ENCODE assay signal across 9 mouse cellular contexts in the genomic region with DNA sequence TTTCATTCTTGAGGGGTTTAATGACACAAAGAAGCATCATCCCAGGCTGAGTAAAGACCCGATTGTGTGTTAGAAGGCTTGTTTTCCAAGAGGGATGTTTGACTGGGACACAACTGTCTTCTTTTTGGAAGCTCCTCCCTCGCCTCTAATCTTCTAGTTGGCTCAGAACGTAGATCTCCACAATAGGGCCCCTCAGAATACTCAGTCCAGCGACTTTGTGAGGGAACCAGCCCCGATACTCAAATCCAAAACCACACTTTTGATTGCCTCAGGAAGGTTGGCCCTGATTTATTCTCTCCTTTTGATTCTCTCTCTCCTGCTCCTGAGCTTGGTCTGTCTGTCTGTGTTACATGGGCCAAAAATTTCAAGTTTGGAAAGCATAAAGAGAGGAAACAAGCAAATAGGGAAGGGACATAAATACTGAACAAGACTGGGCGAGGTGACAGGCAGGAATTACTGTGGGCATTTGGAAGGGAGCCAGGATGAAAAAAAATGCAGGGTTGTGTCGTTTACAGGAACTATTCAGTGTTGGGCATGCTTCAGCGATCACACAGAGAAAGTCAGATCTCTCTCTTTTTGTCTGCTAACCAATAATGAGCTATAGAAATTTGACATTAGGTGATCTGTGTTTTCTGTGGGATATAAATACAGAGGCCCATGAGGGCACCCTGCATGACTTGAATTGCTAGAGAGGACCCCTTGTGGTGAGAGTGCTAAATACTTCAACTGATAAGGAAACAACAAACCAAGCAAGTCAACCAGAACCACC. TPM values are rescaled to one million over a fixed set of nuclear protein-coding genes. Genes with fewer than 3 reads are reported as not detected.
DNase-seq lines count a peak whose midpoint lies in the region; ATAC-seq and TF ChIP-seq lines count a peak whose summit lies in the region.
"Had no signal": no experiment of that assay in that cellular context is flagged by ENCODE, and none has a peak within 500 bp of the region (broad histone marks: within the 10 kb centered on the region; RNA-seq: fewer than 3 reads in every experiment).

No protein-coding gene starts in this region.

- H3K9ac ChIP-seq in stomach, postnatal 0 days (ENCODE audit: low read length) = no peak overlapping the region

- H3K9me3 ChIP-seq in stomach, postnatal 0 days (ENCODE audit: control insufficient read depth, low read length) = no peaks in the 10 kb centered on the region
- H3K9me3 ChIP-seq: G1E had no signal

- no peak overlapping the region for H3K27ac ChIP-seq in stomach, postnatal 0 days (replicated peaks)

- no peaks in the 10 kb centered on the region for H3K27me3 ChIP-seq in stomach, postnatal 0 days (ENCODE audit: control insufficient read depth, insufficient read depth, low read length)

- no peaks in the 10 kb centered on the region for H3K4me1 ChIP-seq in stomach, postnatal 0 days (replicated peaks; ENCODE audit: control insufficient read depth, insufficient read depth)

- DNase-seq in frontal cortex, postnatal 14 days (ENCODE audit: low spot score in 2 of 2) = no peak
- DNase-seq in urinary bladder, postnatal 14 days (ENCODE audit: low spot score) = peak; percentile 29
- no peak for DNase-seq in urinary bladder, postnatal 10 days (ENCODE audit: low spot score)
- DNase-seq in kidney, postnatal 25 days = peak; percentile 38 to 56
- no peak for DNase-seq in stomach, postnatal 0 days (ENCODE audit: low spot score)
- DNase-seq in spleen, adult 18-20 months = no peak
- DNase-seq in urinary bladder, postnatal 36 days (ENCODE audit: low spot score in 2 of 2) = no peak

- H3K36me3 ChIP-seq in stomach, postnatal 0 days (ENCODE audit: control insufficient read depth, insufficient read depth, low read length) = no peaks in the 10 kb centered on the region
- H3K36me3 ChIP-seq: G1E had no signal

- no peak overlapping the region for H3K4me2 ChIP-seq in stomach, postnatal 0 days (replicated peaks; ENCODE audit: low read depth)

- 0 out of 2 replicates have a peak, but pooled peaks have one; percentile 34 for ATAC-seq in frontal cortex, adult (ENCODE audit: low TSS enrichment)
- ATAC-seq in stomach, postnatal 0 days (ENCODE audit: low FRiP score, low TSS enrichment) = no peak

- 40% methylated on average over 8 of the region's 8 CpGs for WGBS in stomach, postnatal 0 days

- no peak for TF ChIP-seq EP300 in stomach, postnatal 0 days (optimal IDR thresholded peaks at IDR 0.05)

- no peak overlapping the region for H3K4me3 ChIP-seq in stomach, postnatal 0 days (ENCODE audit: low read depth, low read length)

- TF ChIP-seq CTCF in stomach, postnatal 0 days (IDR thresholded peaks at IDR 0.05; ENCODE audit: low read depth) = peak; percentile 36; the same call in 1 of the 2 replicates

RNA-seq across cellular contexts. Expression of a gene that starts 25.4 kb away (rescaled TPM):
- 0.27 and 0.35 TPM in 2 replicates for polyA plus RNA-seq in stomach, postnatal 0 days (2015; fragmentation: Nextera tagmentation; extraction: Ambion mirVana)
- polyA plus RNA-seq: G1E had no signal

RNA-seq across cellular contexts. Expression of a gene that starts 33.7 kb away (rescaled TPM):
- not detected in 2 replicates for polyA plus RNA-seq in stomach, postnatal 0 days (2015; fragmentation: Nextera tagmentation; extraction: Ambion mirVana)
- polyA plus RNA-seq: G1E had no signal

Comparison
In these comparisons a context has a peak if more than half of its experiments do, and no peak if none do; other contexts are left out.
1. DNase-seq: peak in urinary bladder, postnatal 14 days (single experiment) and kidney, postnatal 25 days (2 of 2); none in frontal cortex, postnatal 14 days (0 of 2), urinary bladder, postnatal 10 days (single experiment), stomach, postnatal 0 days (single experiment), spleen, adult 18-20 months (0 of 2) and urinary bladder, postnatal 36 days (0 of 2).